Mouse (Mus musculus) heart, postnatal 14 days (tissue): Measurements from ENCODE around the gene Gdf11. TPM values are rescaled to one million over a fixed set of nuclear protein-coding genes. Genes with fewer than 3 reads are reported as not detected.
A peak's percentile ranks its signal among the peaks of the same experiment; 100 is the strongest.

Source experiments
- DNase-seq, 2 experiments: peaks; one replicate each; pipeline ENCODE4 v3.0.0; 2021 to 2022
- intact Hi-C: fragments of 180-260 bp; cut with DNase I; formaldehyde crosslinking; loops from one replicate; pipeline ENCODE4 v1.15.1; 2025
- total RNA-seq, 2 experiments: library from RNA; stranded (reverse); gene quantifications; 2 replicates each; pipeline ENCODE4 v1.2.3; 2021

The Gdf11 gene
- total RNA-seq, 2 experiments from 2014 or later: 2.8 TPM

DNA sequence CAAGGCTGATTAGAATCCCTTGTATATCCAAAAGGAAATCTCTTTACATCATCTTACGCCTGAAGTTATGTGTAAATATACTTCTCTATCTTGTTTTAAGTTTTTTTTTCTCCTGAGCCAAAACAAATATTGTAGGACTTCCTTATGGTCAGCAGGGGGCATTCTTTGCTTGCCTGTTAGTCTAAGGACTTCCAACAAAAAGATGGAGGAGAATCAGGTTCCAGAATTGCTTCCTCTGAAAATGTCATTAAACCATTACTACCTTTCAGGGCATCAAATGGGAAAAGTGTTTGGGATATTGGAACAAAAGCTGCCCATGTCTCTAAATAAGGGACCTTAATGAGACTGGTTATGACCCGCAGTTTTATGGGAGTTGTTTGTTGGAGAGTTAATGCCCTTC is 46.0 kb downstream of the Gdf11 start:
- intact Hi-C loops: loop anchor here (1.0 to 5.0 kb wide), 2 partner anchors 50 to 132 kb away; no protein-coding TSS in a partner anchor
- DNase-seq: peak in 1 of 2 experiments; percentile 12

DNA sequence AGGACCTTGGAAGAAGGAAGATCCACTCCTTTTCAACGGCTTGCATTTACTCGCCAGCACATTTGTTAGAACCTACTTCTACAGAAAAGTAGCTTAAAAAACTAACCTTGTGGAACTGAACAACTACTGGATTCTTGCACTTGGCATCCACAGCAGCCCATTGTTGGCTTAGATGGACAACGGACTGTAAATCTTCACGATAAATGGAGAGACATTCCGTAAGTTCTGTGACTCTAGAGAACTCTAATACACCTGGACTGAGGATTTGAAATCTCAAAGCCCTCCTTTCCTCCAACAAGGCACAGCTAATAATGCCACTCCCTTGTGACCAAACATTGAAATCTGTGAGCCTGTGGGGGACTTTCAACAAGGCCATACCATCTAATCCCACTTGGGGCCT is 48.3 kb downstream of the Gdf11 start:
- intact Hi-C loops: no loop called here
- DNase-seq: no peak

- intact Hi-C loops: no loop called here
- DNase-seq: no peak
Observed at GRCm38 (mm10) chr10:128840612-128841011, 50.9 kb downstream of the Gdf11 start.

GRCm38 (mm10) chr10:128839434-128839833 is 52.1 kb downstream of the Gdf11 start:
- intact Hi-C loops: no loop called here
- no peak for DNase-seq

DNA sequence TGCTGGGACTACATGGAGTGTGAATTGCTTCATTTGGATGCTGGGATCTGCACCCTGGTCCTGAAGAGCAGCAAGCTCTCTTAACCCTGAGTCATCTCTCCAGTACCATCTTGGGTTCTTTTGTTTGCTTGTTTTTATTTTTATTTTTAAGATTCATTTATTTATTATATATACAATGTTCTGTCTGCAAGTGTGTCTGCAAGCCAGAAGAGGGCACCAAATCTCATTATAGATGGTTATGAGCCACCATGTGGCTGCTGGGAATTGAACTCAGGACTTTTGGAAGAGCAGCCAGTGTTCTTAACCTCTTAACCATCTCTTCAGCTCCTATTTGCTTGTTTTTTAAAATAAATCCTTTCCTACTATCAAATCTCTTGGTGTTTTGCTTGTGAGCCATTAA is 54.1 kb downstream of the Gdf11 start:
- intact Hi-C loops: no loop called here
- no peak for DNase-seq

Other genes with a start within 250 kb of the Gdf11 start
- gene Ikzf4, start 245.7 kb downstream of the Gdf11 start, total RNA-seq: 1 to 10 TPM; 1.3 to 1.5 TPM
- 10 to 100 TPM; 17.3 to 17.4 TPM for gene Suox, start 217.6 kb downstream of the Gdf11 start, total RNA-seq
- 10 to 100 TPM; 66.5 to 71.8 TPM for gene Rab5b, start 195.5 kb downstream of the Gdf11 start, total RNA-seq
- gene Pmel, start 187.5 kb downstream of the Gdf11 start, total RNA-seq: under 1 TPM; 0.66 to 0.93 TPM
- gene Cdk2, start 186.7 kb downstream of the Gdf11 start, total RNA-seq: 10 to 100 TPM; 18.9 to 19.9 TPM
- gene Dgka, start 146.9 kb downstream of the Gdf11 start, total RNA-seq: 10 to 100 TPM; 12.4 to 15.7 TPM
- gene Pym1, start 143.8 kb downstream of the Gdf11 start, total RNA-seq: 1 to 10 TPM; 8.5 to 9.0 TPM
- 1 to 10 TPM; 4.5 to 5.8 TPM for gene Mmp19, start 100.8 kb downstream of the Gdf11 start, total RNA-seq
- gene Dnajc14, start 87.7 kb downstream of the Gdf11 start, total RNA-seq: 10 to 100 TPM; 37.9 to 38.7 TPM
- 10 to 100 TPM in 1 of 2 experiments, 1 to 10 TPM in 1; 8.6 to 11.1 TPM for gene Tmem198b, start 87.3 kb downstream of the Gdf11 start, total RNA-seq
- 10 to 100 TPM; 40.9 to 44.9 TPM for gene Sarnp, start 74.4 kb downstream of the Gdf11 start, total RNA-seq
- 10 to 100 TPM in 1 of 2 experiments, 1 to 10 TPM in 1; 6.5 to 10.2 TPM for gene Ormdl2, start 70.1 kb downstream of the Gdf11 start, total RNA-seq
- 100 to 1,000 TPM; 127 to 131 TPM for gene Cd63, start 9.3 kb upstream of the Gdf11 start, total RNA-seq
- 1 to 10 TPM; 8.6 to 9.5 TPM for gene Rdh5, start 31.2 kb upstream of the Gdf11 start, total RNA-seq
- gene Bloc1s1, start 32.3 kb upstream of the Gdf11 start, total RNA-seq: 100 to 1,000 TPM; 177 to 183 TPM
- gene Itga7, start 42.1 kb upstream of the Gdf11 start, total RNA-seq: 100 to 1,000 TPM; 163 to 167 TPM
- not detected for gene Mettl7b, start 69.3 kb upstream of the Gdf11 start, total RNA-seq
- gene Olfr9, start 97.7 kb upstream of the Gdf11 start, total RNA-seq: not detected
- not detected for gene Olfr763, start 119.1 kb upstream of the Gdf11 start, total RNA-seq
- gene Olfr764-ps1, start 148.2 kb upstream of the Gdf11 start, total RNA-seq: not detected
- not detected for gene Olfr765, start 158.3 kb upstream of the Gdf11 start, total RNA-seq
- gene Olfr766-ps1, start 177.3 kb upstream of the Gdf11 start, total RNA-seq: not detected
- not detected for gene Olfr767, start 191.2 kb upstream of the Gdf11 start, total RNA-seq
- gene Olfr768, start 207.7 kb upstream of the Gdf11 start, total RNA-seq: not detected
- not detected for gene Olfr769, start 226.1 kb upstream of the Gdf11 start, total RNA-seq
- gene Olfr770, start 247.3 kb upstream of the Gdf11 start, total RNA-seq: not detected